Mouse (Mus musculus): ENCODE measurements around the gene Mt3.

DNA sequence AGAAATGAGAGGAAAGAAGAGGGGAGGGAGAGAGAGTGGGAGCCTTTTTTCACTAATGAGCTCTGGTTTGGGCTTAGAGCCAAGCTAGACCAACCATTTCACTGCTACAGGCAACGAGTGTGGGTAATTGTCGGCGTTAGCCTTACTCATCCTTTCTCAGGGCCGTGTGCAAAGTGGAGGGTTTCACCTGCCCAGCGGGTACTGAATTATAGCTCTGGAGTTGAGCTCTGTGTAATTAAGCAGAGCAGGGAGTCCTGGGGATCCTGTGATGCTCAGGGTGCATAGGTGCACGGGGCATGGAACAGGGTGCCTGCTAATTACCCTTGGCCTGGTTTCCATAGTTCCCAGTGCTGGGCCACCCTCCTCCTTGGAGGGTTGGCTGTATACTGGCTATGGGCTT lies 24.7 kb upstream of the Mt3 start:
- no peak for TF ChIP-seq POLR2A (IDR thresholded peaks at IDR 0.05; ENCODE audit: borderline replicate concordance, extremely low read depth, insufficient read depth, insufficient read length, poor library complexity, severe bottlenecking)
- TF ChIP-seq CTCF (IDR thresholded peaks at IDR 0.05; ENCODE audit: borderline replicate concordance, extremely low read depth, insufficient read depth, insufficient read length), result no peak

All from brain, embryonic 14.5 days (tissue).